Mouse (Mus musculus): Measurements from ENCODE around the gene Cnnm1.

Cnnm1 gene

DNA sequence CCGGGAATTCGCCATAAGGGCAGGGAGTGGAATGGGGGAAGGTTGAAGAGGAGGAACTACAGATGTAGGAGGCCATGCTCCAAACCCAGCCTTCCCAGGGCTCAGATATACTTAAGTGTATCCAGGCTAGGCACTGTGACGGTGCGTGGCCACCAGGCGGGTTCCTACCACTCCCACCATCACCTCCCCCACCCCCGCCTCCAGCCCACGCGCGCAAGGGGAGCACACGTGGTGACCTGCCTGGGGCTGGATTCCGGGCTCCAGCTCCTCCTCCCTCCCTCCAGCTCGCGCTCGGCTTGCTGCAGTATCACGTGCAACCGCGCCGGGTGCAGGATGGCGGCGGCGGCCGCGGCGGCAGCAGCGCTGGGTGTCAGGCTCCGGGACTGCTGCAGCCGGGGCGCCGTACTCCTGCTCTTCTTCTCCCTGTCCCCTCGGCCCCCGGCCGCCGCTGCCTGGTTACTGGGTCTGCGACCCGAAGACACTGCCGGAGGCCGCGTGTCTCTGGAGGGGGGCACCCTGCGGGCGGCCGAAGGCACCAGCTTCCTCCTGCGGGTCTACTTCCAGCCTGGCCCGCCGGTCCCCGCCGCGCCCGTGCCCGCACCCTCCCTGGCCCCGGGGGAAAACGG, at the start of gene Cnnm1:
Cnnm1 (plus strand) TSS at position 325 of the 626 bp plus-strand sequence.
- peak; percentile 49 for DNase-seq (ENCODE audit: low read depth, low spot score)

GRCm38 (mm10) chr19:43396327-43396726, 43.9 kb upstream of the Cnnm1 start:
- no peak for DNase-seq (ENCODE audit: low read depth, low spot score)

DNA sequence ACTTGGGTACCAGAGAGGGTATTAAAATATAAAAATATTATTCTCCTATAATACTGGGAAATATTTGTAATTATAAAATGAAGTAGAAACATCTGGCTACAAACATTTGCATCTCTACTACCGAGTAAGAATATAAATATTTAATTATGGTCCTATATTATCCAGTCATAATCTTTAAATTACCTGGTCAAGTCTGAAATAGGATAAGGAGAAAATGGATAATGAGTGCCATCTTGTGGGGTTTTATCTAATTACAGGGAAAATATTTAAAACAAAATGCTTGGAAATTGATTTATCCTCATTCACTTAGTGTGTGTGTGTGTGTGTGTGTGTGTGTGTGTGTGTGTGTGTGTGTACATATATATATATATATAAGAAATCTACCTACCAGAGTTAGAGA, 33.1 kb upstream of the Cnnm1 start:
- DNase-seq (ENCODE audit: low read depth, low spot score): no peak

DNA sequence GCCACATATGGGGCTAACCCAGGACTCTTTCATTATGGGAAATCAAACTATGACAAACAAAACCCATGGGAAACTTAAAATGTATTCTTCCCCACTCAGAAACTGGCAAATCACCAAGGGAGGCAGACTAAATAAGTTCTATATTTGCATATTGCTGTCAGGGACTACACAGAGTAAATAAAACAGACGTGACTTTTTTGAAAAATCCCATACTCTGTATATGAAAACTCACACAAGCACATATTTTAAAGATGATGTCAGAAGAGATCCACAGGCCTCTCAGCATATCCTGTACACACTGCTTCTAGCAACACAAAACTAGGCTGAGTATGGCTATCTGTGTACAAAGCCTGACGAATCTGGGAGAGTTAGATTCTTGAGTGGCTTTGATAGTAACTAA, 24.7 kb upstream of the Cnnm1 start:
- DNase-seq (ENCODE audit: low read depth, low spot score): no peak

DNA sequence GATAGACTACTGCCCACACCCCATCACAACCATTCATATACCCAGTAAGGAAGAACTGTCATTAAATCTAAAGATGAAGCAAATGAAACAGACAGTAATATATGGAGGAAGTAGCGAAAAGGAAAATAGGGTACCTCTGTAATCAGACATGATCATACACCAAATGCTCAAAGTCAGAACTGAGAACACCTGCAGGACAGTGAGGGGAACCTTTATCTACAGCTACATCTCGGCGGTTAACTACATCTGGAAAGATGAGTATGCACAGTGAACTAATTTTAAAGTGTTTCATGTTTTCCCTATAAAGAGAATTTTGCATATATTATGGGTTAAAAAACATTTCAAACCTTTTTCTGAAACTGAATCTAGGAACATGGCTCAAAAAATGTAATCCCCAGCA, 19.7 kb upstream of the Cnnm1 start:
- DNase-seq (ENCODE audit: low read depth, low spot score): no peak

DNA sequence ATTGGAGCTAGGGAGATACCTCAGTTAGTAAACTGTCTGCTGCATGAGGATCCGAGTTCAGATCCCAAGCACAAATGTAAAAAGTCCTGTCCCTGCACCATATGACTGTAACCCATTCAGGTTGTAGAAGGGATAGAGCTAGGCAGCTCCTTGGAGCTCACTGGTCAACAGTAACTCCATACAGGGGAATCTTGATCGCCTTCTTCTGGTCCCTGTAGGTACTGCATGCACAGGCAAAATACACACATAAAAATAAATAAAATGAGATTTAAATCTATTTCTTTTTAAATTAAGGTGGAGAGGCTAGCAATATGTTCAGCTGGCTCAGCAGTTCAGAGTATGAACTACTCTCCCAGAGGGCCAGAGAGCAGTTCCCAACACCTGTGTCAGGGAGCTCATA, 16.2 kb upstream of the Cnnm1 start:
- DNase-seq (ENCODE audit: low read depth, low spot score): no peak

- no peak for DNase-seq (ENCODE audit: low read depth, low spot score)
Observed at GRCm38 (mm10) chr19:43427446-43428224, 12.6 kb upstream of the Cnnm1 start.

DNA sequence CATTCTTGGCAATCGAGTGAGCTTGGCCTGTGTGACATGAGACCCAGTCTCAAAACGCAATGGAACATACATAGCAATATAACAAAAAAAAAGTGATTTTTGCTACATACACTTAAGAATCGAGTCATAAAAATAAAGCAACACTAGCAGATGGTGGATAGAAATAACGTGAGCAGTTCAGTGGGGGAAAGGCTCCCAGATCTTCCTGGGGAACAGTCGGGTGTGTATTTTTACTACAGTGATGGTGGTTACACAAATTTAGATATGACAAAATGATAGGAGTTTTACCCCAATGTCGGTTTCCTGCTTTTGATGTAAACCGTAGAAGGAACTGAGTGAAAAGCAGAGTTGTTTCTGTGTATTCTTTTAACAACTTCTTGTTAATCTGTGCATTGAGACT, 990 bp upstream of the Cnnm1 start:
- DNase-seq (ENCODE audit: low read depth, low spot score): no peak

- no peak for DNase-seq (ENCODE audit: low read depth, low spot score)
Observed at GRCm38 (mm10) chr19:43440768-43441660, 778 bp downstream of the Cnnm1 start.

- DNase-seq (ENCODE audit: low read depth, low spot score): no peak
Observed at GRCm38 (mm10) chr19:43441661-43441990, 1.4 kb downstream of the Cnnm1 start.

DNA sequence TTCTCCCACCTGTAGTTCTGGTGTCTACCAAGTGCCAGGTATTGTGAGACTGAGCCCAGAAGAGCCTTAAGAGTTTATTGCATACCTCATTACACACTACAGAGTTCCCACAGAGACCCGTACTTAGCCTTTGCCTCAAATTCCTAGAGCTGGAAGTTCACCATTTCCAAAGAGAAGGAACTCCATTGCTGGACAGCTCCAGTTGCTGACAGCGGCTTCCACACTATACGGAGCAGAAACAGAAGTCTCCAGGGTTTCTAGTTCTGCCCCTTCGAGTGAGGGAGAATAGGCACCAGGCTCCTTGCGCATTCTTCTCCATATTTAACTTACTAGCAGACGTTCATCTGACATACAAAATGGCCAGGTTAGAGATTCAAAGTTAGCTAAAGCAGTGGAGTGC, 2.0 kb downstream of the Cnnm1 start:
- DNase-seq (ENCODE audit: low read depth, low spot score): no peak

DNA sequence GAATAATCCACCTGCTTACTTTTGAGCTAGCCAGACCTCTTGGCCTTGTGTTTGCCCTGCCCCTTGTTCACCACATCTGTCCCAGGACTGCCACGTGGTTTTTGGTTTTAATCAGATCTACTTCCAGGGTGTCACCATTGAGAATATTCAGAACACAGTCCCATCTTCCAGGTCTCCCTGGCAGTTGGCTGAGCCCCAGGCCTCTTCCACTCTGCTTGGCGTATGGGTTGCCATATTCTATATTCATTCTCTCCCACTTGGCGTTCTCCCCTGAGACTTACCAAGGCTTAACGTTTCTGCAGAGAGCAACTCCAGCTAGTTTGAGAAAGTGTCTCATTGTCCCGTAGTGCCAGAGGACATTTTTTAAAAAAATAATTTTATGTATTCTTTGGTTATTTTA, 2.7 kb downstream of the Cnnm1 start:
- DNase-seq (ENCODE audit: low read depth, low spot score): no peak

- no peak for DNase-seq (ENCODE audit: low read depth, low spot score)
Observed at GRCm38 (mm10) chr19:43444636-43445205, 4.5 kb downstream of the Cnnm1 start.

DNA sequence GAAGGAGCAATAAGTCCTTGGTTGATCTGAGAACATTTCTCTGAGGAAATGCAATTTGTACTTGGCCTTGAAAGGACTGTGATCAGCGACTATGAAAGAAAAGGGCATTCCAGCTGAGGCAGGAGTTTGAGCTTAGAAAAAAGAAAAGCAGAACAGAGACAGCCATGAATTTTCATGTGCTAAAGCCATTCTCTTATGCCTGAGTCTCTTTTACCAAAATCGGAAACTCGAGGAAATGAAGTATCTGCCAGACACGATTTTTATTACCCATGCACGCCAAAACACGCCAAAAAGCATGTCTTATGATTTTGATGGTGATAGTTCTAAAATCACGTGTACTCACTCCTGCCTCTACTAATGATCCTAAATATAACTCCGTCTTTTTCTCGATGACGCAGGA, 11.3 kb downstream of the Cnnm1 start:
- no peak for DNase-seq (ENCODE audit: low read depth, low spot score)

DNA sequence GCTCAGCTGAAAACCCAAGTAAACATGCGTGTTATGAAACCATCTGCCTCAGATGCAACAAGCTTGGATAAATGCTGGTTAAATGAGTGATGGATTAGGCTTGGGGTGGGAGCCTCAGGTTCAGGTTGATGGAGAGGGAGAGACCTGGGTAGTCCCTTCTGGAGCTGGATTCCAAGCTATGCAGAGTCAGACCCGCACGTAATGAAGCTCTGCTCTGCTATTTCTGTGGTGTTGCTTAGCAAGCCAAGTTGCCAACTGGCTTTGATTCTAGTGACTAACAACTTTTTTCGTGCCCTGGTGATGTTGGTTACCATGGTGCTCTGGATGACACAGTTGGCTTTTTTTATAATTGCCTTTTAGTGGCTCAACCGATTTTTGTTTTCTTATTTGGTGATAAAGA, 11.9 kb downstream of the Cnnm1 start:
- no peak for DNase-seq (ENCODE audit: low read depth, low spot score)

DNA sequence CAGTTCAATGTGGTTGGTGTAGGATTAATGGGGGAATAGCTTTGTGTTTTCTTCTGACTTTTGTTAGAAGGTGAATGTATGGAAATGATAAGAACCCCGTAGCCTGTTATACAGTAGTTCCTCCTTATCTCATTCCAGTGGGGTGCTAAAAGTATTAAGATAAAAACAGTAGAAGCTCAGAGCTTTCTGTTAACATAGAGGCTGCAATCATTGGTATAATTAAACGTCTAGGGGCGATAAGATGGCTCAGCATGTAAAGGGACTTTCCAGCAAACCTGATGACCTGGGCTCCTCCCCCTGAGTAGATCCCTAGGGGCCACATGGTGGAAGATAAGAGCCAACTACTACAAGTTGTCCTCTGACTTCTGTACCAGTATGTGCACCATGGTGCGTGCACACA, 12.8 kb downstream of the Cnnm1 start:
- no peak for DNase-seq (ENCODE audit: low read depth, low spot score)

GRCm38 (mm10) chr19:43459948-43460347, 19.7 kb downstream of the Cnnm1 start:
- DNase-seq (ENCODE audit: low read depth, low spot score): no peak

- DNase-seq (ENCODE audit: low read depth, low spot score): no peak
Observed at GRCm38 (mm10) chr19:43460481-43460880, 20.2 kb downstream of the Cnnm1 start.

DNA sequence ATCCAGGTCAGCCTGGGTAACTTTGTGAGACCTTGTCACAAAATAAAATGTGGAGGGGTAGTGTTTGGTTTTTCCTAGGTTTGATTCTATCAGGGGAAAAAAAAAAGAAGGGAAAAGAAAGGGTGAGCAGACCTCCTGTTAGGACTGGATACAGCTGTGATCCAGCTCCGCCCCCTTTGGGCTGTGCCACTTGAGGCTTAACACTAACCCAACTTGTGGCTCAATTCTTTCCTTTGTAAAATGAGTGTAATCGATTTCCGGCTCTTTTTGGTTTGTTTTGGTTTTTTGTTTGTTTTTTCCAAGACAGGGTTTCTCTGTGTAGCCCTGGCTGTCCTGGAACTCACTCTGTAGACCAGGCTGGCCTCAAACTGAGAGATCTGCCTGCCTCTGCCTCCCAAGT, 21.9 kb downstream of the Cnnm1 start:
- DNase-seq (ENCODE audit: low read depth, low spot score): no peak

DNA sequence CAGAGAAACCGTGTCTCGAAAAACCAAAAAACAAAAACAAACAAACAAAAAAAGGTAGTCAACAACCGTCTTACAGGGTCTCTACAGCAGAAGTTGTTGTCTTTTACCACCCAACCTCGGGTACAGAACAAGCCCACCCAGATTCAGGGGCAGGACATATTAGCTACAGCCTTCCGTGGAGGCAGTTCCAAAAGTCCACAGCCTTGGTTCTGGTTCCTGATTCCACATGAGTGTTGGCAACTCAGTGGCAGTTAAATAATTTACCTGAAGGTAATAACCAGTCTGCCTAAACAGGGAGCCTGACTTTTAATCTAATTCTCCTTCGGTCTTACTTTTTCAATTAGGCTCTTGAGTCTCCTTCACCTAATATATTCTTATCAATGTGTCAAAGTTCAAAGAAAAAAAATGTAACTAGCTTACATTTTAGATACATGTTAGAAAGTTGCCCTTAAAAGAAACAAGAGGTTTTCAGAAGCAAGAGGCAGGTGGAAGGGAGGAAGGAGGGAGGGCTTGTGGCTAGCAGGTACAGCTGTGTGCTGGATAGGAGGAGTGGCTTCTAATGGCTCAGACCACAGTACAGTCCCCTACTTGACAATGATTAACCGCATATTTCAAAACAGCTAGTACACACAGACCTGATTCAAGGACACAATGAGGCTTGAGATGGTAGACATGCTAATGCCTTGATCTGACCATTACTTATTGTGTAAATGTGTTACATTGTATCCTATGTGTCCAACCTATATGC, 23.5 kb downstream of the Cnnm1 start:
- no peak for DNase-seq (ENCODE audit: low read depth, low spot score)

GRCm38 (mm10) chr19:43464294-43464687, 24.1 kb downstream of the Cnnm1 start:
- DNase-seq (ENCODE audit: low read depth, low spot score): no peak

GRCm38 (mm10) chr19:43465076-43465475, 24.8 kb downstream of the Cnnm1 start:
- DNase-seq (ENCODE audit: low read depth, low spot score): no peak
